Mouse (Mus musculus) intestine, embryonic 15.5 days (tissue): ENCODE results near the gene Morc3. TPM values are rescaled to one million over a fixed set of nuclear protein-coding genes. Genes with fewer than 3 reads are reported as not detected.
A peak's percentile ranks its signal among the peaks of the same experiment; 100 is the strongest.

ENCODE experiments used
- ATAC-seq: fragments of 200-750 bp; cut with Nextera tagmentation; 2 replicates; pipeline ENCODE4 v1.8.0; 2017; ENCODE audit warnings: moderate TSS enrichment, moderate library complexity
- H3K27ac ChIP-seq: fragments of 300-500 bp; sonication (generic); 2 replicates; pipeline ENCODE4 v1.5.1; 2015; ENCODE audit warnings: mild to moderate bottlenecking, inconsistent platforms
- H3K27me3 ChIP-seq: fragments of 300-500 bp; sonication (generic); replicated peaks from 2 replicates; pipeline ENCODE4 v1.6.1; 2015; ENCODE audit warnings: inconsistent platforms
- H3K36me3 ChIP-seq: fragments of 300-500 bp; sonication (generic); 2 replicates; pipeline ENCODE4 v1.6.1; 2015; ENCODE audit warnings: inconsistent platforms
- H3K4me1 ChIP-seq: fragments of 300-500 bp; sonication (generic); replicated peaks from 2 replicates; pipeline ENCODE4 v1.6.1; 2015; ENCODE audit warnings: inconsistent platforms
- H3K4me2 ChIP-seq: fragments of 300-500 bp; sonication (generic); replicated peaks from 2 replicates; pipeline ENCODE4 v1.6.1; 2015; ENCODE audit warnings: mild to moderate bottlenecking, inconsistent platforms
- H3K4me3 ChIP-seq: fragments of 300-500 bp; sonication (generic); replicated peaks from 2 replicates; pipeline ENCODE4 v1.5.1; 2015; ENCODE audit warnings: inconsistent platforms
- H3K9ac ChIP-seq: fragments of 300-500 bp; sonication (generic); 2 replicates; pipeline ENCODE4 v1.6.1; 2015; ENCODE audit warnings: inconsistent platforms
- H3K9me3 ChIP-seq: fragments of 300-500 bp; sonication (generic); 2 replicates; pipeline ENCODE4 v1.6.1; 2016; ENCODE audit warnings: inconsistent platforms
- WGBS: fragments of 180-500 bp; shearing (Covaris S2); methylation state at CpG from one replicate; pipeline ENCODE4 v1.1.7; 2015; 5-methylcytosine and 5-hydroxymethylcytosine counted together
- polyA plus RNA-seq: library from polyadenylated mRNA; unstranded; fragments of >200 nt; fragmentation: Nextera tagmentation; extraction: Ambion mirVana; gene quantifications from 2 replicates; pipeline ENCODE4 v1.2.1, GENCODE M21; 2015

The Morc3 gene
- polyA plus RNA-seq, result 27.5 and 40.6 TPM in 2 replicates

DNA sequence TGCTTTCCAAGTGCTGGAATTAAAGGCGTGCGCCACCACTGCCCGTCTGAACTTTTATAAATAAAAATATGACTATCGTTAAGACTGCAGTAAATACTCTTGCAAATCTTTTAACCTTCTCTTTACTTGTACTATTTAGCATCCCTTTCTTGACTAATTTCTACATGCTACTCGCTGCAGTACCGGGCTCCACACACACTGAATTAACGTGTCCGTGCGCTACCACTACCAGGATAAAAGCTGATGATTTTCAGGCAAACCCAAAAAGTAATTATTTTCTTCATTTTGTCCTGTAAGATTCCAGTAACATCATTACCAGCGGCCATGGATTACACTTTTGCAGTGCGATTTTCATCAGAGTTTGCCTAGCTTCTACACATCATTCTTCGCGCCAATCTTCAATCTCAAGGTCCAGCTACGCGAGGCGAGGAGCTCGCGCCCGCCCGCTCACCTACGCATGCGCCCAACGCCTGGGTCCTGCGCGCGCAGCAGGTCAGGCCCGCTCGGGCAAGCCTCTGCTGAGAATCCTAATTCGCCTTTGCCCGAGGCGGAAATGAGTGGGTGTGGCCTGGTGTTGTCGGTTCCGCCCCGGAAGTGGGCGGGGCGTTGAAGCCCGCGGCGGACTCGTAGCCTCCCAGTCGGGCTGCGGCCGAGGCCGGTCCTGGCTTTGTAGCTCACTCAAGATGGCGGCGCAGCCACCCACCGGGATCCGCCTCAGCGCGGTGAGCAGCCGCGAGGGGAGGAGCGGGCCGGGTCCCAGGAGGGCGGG lies at the start of gene Morc3:
Gene Morc3 (plus strand): TSS at position 495 of the 769 bp plus-strand sequence.
- WGBS, result 11% methylated on average over 55 of the region's 55 CpGs
- Histone ChIP-seq H3K9ac (peak within 1 kb of the TSS; percentile 91), H3K27me3 (no peaks in the 10 kb centered on the region), H3K4me3 (peak within 1 kb of the TSS; percentile 83), H3K4me1 (peaks cover 9% of the 10 kb centered on the region), H3K9me3 (no peaks in the 10 kb centered on the region), H3K4me2 (peak within 1 kb of the TSS; percentile 66), H3K36me3 (no peaks in the 10 kb centered on the region), H3K27ac (peak within 1 kb of the TSS; percentile 92)
- ATAC-seq, result peak; percentile 97

- Histone ChIP-seq H3K27ac (no peak overlapping the region), H3K4me1 (0 out of 2 replicates have a peak, but pooled peaks cover 2% of the 10 kb centered on the region), H3K36me3 (0 out of 2 replicates have a peak, but pooled peaks cover 4% of the 10 kb centered on the region), H3K27me3 (no peaks in the 10 kb centered on the region), H3K4me3 (no peak overlapping the region), H3K9me3 (no peaks in the 10 kb centered on the region), H3K9ac (no peak overlapping the region), H3K4me2 (no peak overlapping the region)
- WGBS, result 91% methylated on average over 7 of the region's 7 CpGs
- ATAC-seq, result no peak
These were observed 47.7 kb upstream of the Morc3 start for GRCm38 (mm10) chr16:93784175-93784574.

DNA sequence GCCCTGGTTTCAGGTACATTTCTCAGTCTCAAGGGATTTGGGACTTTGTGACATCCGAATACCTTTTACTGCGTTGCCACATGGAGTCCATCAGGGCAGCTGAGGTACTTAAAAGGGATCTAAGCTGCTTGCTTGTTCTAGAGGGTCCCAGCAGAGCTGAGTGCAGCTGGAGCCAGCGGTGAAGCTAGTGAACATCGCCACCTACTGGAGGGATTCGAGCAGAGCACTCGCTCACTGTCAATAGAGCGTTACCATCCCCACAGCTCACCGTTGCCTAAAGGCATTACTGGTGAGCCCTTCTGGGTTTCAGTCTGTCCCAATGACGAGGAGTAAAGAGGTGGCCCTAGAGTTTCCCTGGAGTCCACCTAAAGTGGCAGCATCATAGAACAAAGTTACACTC lies 46.1 kb upstream of the Morc3 start:
- WGBS, result 7% methylated on average over 9 of the region's 9 CpGs
- Histone ChIP-seq H3K27ac (no peak overlapping the region), H3K4me3 (no peak overlapping the region)

DNA sequence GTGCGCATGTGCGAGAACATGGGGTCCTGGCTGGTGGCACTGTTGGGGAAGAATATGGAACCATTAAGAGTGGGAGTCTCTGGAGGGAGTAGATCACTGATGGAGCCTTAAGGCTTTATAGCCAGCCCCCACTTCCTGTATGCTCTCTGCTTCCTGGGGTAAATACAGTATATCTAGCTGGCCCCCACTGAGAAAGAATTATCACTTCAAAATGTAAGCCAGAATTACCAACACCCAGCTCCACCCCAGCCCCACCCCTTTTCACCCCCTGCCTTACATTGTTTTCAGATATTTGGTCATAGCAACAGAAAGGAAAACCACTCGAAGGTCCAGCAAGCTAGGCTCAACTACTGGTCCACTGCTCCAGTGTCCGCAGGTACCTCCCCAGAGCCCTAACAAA lies 43.5 kb upstream of the Morc3 start:
- Histone ChIP-seq H3K4me2 (no peak overlapping the region), H3K4me3 (no peak overlapping the region), H3K9me3 (no peaks in the 10 kb centered on the region), H3K9ac (no peak overlapping the region), H3K27me3 (no peaks in the 10 kb centered on the region), H3K27ac (no peak overlapping the region), H3K4me1 (no peaks in the 10 kb centered on the region), H3K36me3 (0 out of 2 replicates have a peak, but pooled peaks cover 4% of the 10 kb centered on the region)
- ATAC-seq, result no peak
- WGBS, result 84% methylated on average over 4 of the region's 4 CpGs

More for the DNA sequence above, 46.1 kb upstream of the Morc3 start:
- Histone ChIP-seq H3K36me3 (0 out of 2 replicates have a peak, but pooled peaks cover 4% of the 10 kb centered on the region), H3K9ac (no peak overlapping the region), H3K27me3 (no peaks in the 10 kb centered on the region), H3K4me1 (no peaks in the 10 kb centered on the region), H3K4me2 (no peak overlapping the region), H3K9me3 (no peaks in the 10 kb centered on the region)
- ATAC-seq, result peak; percentile 88

DNA sequence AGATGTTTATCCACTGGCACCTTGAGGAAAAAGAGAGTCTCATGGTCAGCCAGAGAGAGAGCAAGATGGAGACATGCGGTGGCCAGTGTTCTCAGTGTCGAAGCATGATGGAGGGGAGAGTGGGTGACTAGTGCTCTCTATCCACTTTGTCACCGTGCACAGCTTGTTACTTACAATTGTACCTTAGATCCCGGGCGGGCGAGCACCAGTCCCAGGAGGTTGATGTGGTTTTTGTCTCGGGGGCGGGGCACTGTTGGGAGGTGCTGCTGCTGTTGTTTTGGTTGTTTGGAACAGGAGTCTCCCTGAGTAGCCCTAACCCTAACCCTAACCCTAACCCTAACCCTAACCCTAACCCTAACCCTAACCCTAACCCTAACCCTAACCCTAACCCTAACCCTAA lies 43.0 kb upstream of the Morc3 start:
- H3K9me3 ChIP-seq, result no peaks in the 10 kb centered on the region
- 0 out of 2 replicates have a peak, but pooled peaks cover 3% of the 10 kb centered on the region for H3K36me3 ChIP-seq
- H3K4me3 ChIP-seq, result no peak overlapping the region
- WGBS, result 93% methylated on average over 8 of the region's 8 CpGs
- no peak overlapping the region for H3K27ac ChIP-seq
- no peak for ATAC-seq
- H3K27me3 ChIP-seq, result no peaks in the 10 kb centered on the region
- H3K4me1 ChIP-seq, result no peaks in the 10 kb centered on the region
- no peak overlapping the region for H3K4me2 ChIP-seq
- H3K9ac ChIP-seq, result no peak overlapping the region

DNA sequence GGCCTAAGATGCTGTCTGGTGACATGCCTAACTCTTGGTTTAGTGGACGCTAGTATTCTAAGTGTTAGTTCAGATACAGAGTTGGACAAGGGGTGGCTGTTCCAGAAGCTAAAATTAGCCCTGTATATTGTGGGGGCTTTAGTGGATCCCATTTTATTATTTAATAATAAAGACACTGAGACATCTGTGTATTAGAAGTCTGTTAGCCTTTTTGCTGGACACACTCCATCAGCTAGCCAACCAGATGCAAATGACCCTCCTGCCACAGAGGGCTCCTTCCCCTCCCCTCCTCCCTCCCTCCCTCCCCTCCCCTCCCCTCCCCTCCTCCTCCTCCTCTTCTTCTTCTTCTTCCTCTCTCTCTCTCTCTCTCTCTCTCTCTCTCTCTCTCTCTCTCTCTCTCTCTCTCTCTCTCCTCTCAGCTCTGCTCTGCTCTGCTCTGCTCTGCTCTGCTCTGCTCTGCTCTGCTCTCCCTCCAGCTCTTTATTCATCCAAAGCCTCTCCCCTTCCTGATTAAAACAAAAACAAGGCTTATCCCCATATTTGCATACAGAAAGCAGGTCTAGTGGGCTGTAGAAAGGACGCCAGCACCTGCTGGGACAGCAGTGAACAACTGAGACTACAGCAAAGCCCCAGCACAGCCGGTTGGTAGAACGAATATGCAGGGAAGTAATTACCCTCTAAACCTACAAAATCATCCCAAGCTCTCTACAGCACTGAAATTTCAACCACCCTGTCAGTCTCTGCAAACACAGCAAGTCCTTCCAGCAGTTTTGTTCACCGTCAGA lies 41.8 kb upstream of the Morc3 start:
- whole genome bisulfite sequencing, result 46% methylated on average over 5 of the region's 5 CpGs
- Histone ChIP-seq H3K9me3 (no peaks in the 10 kb centered on the region), H3K4me1 (no peaks in the 10 kb centered on the region), H3K36me3 (no peaks in the 10 kb centered on the region), H3K27me3 (no peaks in the 10 kb centered on the region), H3K4me2 (no peak overlapping the region), H3K27ac (no peak overlapping the region), H3K9ac (no peak overlapping the region), H3K4me3 (no peak overlapping the region)
- ATAC-seq, result no peak

DNA sequence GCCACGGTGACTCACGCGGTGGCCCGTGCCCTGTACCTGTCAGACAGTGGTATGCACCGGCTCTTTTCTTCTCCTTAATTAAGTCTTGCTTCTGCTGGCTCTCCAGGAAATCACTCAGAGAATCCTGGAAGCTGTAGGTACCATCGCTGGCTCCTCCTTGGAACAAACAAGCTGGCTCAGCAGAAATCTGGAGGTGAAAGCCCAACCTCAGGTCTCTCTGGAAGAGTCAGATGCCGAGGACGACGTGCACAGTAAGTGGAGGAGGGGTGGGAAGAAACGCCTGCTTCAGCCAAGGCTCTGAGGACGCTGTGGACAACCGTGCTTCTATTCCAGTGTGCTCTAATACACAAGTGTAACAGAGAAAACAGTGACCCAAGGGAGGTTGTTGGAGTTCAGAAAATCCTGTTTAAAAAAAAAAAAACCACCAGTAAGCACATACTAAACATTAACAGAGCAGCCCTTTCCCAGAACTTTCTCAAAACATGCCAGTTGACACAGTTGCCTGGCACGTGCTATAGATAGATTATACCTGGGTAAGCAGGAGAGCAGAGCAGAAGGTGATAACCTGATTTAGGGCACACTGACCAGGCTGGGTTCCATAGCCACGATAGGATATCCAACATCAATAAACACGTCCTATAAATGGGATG lies 38.8 kb upstream of the Morc3 start:
- Histone ChIP-seq H3K27me3 (no peaks in the 10 kb centered on the region), H3K36me3 (no peaks in the 10 kb centered on the region), H3K4me1 (peaks cover 9% of the 10 kb centered on the region), H3K4me3 (no peak overlapping the region), H3K27ac (no peak overlapping the region), H3K9me3 (no peaks in the 10 kb centered on the region), H3K4me2 (no peak overlapping the region), H3K9ac (no peak overlapping the region)
- ATAC-seq, result no peak
- WGBS, result 64% methylated on average over 15 of the region's 15 CpGs

- Histone ChIP-seq H3K4me1 (peaks cover 11% of the 10 kb centered on the region), H3K36me3 (no peaks in the 10 kb centered on the region; the same call in 1 of the 2 replicates), H3K27ac (no peak overlapping the region), H3K9me3 (no peaks in the 10 kb centered on the region), H3K4me2 (no peak overlapping the region), H3K9ac (no peak overlapping the region), H3K27me3 (no peaks in the 10 kb centered on the region), H3K4me3 (no peak overlapping the region)
- ATAC-seq, result no peak
- 87% methylated on average over 5 of the region's 5 CpGs for WGBS
These were observed 37.1 kb upstream of the Morc3 start for GRCm38 (mm10) chr16:93794845-93795244.

- Histone ChIP-seq H3K4me3 (no peak overlapping the region), H3K4me2 (no peak overlapping the region), H3K27ac (no peak overlapping the region), H3K9ac (no peak overlapping the region), H3K9me3 (no peaks in the 10 kb centered on the region), H3K4me1 (peaks cover 11% of the 10 kb centered on the region), H3K27me3 (no peaks in the 10 kb centered on the region), H3K36me3 (no peaks in the 10 kb centered on the region; the same call in 1 of the 2 replicates)
- ATAC-seq, result no peak
- WGBS, result 95% methylated on average over 5 of the region's 5 CpGs
These were observed 36.5 kb upstream of the Morc3 start for GRCm38 (mm10) chr16:93795391-93795790.

GRCm38 (mm10) chr16:93797021-93797840 lies 34.7 kb upstream of the Morc3 start:
- H3K9ac ChIP-seq, result no peak overlapping the region
- H3K27ac ChIP-seq, result peak overlapping the region; percentile 58
- H3K27me3 ChIP-seq, result no peaks in the 10 kb centered on the region
- no peak overlapping the region for H3K4me2 ChIP-seq
- H3K4me1 ChIP-seq, result peaks cover 11% of the 10 kb centered on the region
- peak; percentile 13 for ATAC-seq
- H3K9me3 ChIP-seq, result no peaks in the 10 kb centered on the region
- no peak overlapping the region for H3K4me3 ChIP-seq
- 70% methylated on average over 12 of the region's 12 CpGs for WGBS
- peaks cover 2% of the 10 kb centered on the region; the same call in 1 of the 2 replicates for H3K36me3 ChIP-seq

DNA sequence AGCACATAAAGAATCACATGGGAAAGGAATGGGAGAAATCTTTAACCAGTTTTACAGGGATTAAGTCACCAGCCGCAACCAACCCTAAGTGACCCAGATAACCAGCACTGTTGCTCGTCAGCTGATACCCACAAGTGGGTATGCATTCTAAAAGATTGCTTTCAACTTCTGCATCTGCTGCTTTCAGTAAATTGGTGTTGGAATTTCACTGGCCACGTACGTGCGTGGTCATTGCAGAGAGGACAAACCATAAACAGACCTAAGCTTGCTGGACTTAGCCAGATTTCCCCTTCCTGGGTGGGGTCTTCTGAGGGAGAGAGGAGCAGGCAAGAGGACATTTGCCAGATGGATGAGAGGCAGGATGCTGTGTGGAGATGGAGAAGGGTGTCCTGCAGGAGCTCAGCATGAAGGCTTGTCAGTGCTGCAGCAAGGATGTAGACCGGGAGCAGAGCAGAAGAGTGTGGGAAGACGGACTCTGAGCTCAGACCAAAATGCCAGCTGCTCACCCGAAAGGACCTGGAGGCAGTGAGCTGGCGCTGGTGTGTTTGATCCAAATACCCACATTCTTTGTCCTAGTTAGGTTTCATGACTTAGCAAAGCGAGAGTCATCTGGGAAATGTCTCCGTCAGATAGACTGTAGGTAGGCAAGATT lies 34.0 kb upstream of the Morc3 start:
- 57% methylated on average over 11 of the region's 11 CpGs for WGBS
- H3K4me3 ChIP-seq, result no peak overlapping the region
- peak; percentile 52 for ATAC-seq
- H3K9me3 ChIP-seq, result no peaks in the 10 kb centered on the region
- H3K4me1 ChIP-seq, result peaks cover 11% of the 10 kb centered on the region
- H3K4me2 ChIP-seq, result no peak overlapping the region
- no peaks in the 10 kb centered on the region for H3K27me3 ChIP-seq
- peak overlapping the region; percentile 58; the same call in 1 of the 2 replicates for H3K27ac ChIP-seq
- peaks cover 2% of the 10 kb centered on the region; the same call in 1 of the 2 replicates for H3K36me3 ChIP-seq
- H3K9ac ChIP-seq, result no peak overlapping the region
